Mouse (Mus musculus): ENCODE measurements around the gene Spp2.

DNA sequence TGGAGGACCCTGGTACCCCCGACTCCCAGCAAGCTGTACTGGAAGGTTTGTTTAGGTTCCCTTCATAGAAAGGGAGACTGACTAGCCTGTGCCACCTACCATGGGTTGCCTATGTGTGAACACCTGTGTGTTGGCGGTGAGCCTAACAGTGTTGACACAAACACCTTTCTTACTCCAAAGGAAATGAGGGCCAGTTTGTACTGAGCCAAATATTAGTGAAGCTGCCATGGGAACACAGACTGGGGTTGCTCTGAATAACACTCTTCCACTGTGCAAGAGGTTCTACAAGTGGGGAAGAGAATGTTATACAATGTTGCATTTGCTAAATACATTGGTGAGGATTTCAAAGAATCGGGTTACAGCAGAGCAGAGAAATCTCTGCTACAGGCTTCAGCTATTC lies 56.5 kb downstream of the Spp2 start:
- no peak for TF ChIP-seq E2F4 (IDR thresholded peaks at IDR 0.05; ENCODE audit: insufficient read depth)
- TF ChIP-seq TCF12 (IDR thresholded peaks at IDR 0.05; ENCODE audit: insufficient read depth, poor library complexity, severe bottlenecking) = no peak
- no peak for TF ChIP-seq POLR2A (IDR thresholded peaks at IDR 0.05; ENCODE audit: insufficient read length, low read depth)
- no peak for TF ChIP-seq POLR2AphosphoS2 (IDR thresholded peaks at IDR 0.05; ENCODE audit: insufficient read length, low read depth)
- no peak for TF ChIP-seq TCF3 (IDR thresholded peaks at IDR 0.05; ENCODE audit: insufficient read length, low read depth)
- no peak for TF ChIP-seq MYOD1 (IDR thresholded peaks at IDR 0.05; ENCODE audit: control insufficient read depth in 1 of 3, insufficient read length in 2 of 3, low read depth in 2 of 3)
- TF ChIP-seq MAX (IDR thresholded peaks at IDR 0.05; ENCODE audit: low read depth) = no peak
